Mouse (Mus musculus) stomach, postnatal 0 days (tissue): ENCODE results near the gene Vps11.

Experiments
- CTCF ChIP-seq: IDR thresholded peaks from 2 replicates; pipeline ENCODE4 v1.5.1; 2016; ENCODE audit warnings: antibody characterized with exemption, low read depth, mild to moderate bottlenecking, moderate library complexity
- EP300 ChIP-seq: optimal IDR thresholded peaks from 2 replicates; pipeline ENCODE3; 2016; ENCODE audit warnings: antibody characterized with exemption

GRCm38 (mm10) chr9:44391466-44391865 lies 30.0 kb upstream of the Vps11 start:
- TF ChIP-seq CTCF (peak; percentile 90), EP300 (no peak)
